Mouse (Mus musculus) large intestine, adult 2 months (tissue): ENCODE results near the gene F11r. TPM values are rescaled to one million over a fixed set of nuclear protein-coding genes. Genes with fewer than 3 reads are reported as not detected.
A peak's percentile ranks its signal among the peaks of the same experiment; 100 is the strongest.

Experiments used
- DNase-seq: peaks from one replicate; pipeline ENCODE4 v3.0.0-alpha.2; 2012; ENCODE audit warnings: low read depth, low spot score
- WGBS: fragments of 180-500 bp; shearing (Covaris S2); methylation state at CpG from one replicate; pipeline ENCODE4 v1.1.7; 2018; 5-methylcytosine and 5-hydroxymethylcytosine counted together
- polyA plus RNA-seq: library from polyadenylated mRNA; depleted of rRNA; stranded (reverse); fragments of >200 nt; gene quantifications from 2 replicates; pipeline ENCODE4 v1.2.3, GENCODE M21; 2012

F11r gene
- polyA plus RNA-seq, 1 experiment: 160 TPM

DNA sequence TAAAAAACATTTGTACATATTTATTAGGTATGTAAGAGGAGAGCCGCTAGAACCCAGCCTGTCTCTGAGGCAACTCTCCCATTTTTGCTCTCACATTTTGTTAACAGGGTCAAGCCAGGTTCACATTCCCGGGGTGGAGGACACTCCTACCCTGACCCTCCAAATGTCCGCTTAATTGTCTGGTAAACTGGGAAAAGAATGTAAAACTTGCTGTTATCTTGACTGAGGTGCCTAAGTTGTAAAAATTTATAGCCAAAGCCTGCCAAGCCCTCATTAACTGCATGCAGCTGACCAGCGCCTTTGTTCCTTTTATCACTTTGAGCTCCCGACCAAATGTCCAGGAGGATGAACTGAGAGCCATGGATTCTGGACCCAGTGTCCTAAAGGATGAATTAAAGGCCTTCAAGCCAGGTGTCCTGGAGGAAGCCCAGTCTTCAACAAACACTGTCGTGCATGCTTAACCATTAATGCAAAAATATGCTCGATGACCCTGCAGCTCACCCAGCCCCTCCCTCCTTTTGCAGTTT is 2.0 kb upstream of the F11r start:
- DNase-seq: no peak
- WGBS: 15% methylated on average over 7 of the region's 7 CpGs

- DNase-seq: no peak
- WGBS: 25% methylated on average over 1 of the region's 1 CpGs
Observed at GRCm38 (mm10) chr1:171435974-171436373, 1.4 kb upstream of the F11r start.

- DNase-seq: no peak
- 5% methylated on average over 18 of the region's 18 CpGs for WGBS
Observed at GRCm38 (mm10) chr1:171438014-171438670, 807 bp downstream of the F11r start.

GRCm38 (mm10) chr1:171439072-171439471 is 1.7 kb downstream of the F11r start:
- 8% methylated on average over 8 of the region's 8 CpGs for WGBS
- DNase-seq: peak; percentile 73

DNA sequence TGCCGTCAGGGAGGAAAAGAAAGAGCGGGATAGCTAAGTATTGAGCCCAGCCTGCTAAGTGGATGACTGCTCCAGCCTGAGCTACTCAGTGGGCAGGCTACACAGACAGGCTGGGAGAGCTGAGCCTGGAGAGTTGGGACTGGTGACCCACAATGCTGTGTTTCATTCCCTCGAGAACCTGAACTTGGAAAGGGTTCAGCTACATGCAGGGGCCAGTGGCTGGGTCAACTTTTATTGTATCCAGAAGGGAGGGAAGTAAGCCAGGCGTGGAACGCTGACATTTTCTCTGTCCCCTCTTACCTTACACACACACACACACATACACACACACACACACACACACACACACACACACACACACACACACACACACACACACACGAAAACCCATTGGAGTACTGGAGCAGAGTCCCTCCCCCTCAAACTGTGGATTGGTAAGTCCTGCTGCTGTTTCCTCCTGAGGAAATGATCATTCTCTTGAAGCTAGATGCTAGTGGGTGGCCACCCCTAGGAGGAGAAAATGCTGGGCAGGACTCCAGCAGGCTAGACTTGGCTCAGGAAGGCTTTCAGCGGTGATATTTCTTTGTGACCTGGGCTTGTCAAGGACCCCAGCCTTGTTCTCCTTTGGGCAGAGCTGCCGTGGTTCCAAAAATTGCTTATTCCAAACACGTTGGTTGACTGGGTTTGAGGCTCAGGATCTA is 2.8 kb downstream of the F11r start:
- no peak for DNase-seq
- 6% methylated on average over 9 of the region's 9 CpGs for WGBS

- peak; percentile 78 for DNase-seq
- WGBS: 19% methylated on average over 7 of the region's 7 CpGs
Observed at GRCm38 (mm10) chr1:171441466-171442412, 4.4 kb downstream of the F11r start.

GRCm38 (mm10) chr1:171442413-171442760 is 5.1 kb downstream of the F11r start:
- no peak for DNase-seq
- WGBS: 22% methylated on average over 8 of the region's 8 CpGs

GRCm38 (mm10) chr1:171445050-171445449 is 7.7 kb downstream of the F11r start:
- no peak for DNase-seq
- 67% methylated on average over 5 of the region's 5 CpGs for WGBS

DNA sequence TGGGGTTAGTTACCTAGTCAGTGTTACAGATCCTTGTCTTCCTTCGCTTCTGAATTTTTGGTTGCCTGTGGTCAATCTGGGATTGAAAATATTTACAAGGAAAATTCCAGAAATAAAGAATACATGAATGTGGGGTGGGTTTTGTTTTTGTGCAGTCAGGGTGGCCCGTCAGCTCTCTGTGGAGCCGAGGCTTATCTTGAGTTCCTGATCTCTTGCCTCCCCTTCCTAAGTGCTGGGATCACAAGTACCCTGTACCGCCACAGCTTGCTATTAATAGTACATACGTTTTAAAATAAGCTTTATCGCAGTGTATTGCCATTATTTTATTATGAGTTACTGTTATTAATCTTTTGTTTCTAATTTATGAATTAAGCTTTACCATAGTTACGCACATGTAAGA is 9.5 kb downstream of the F11r start:
- WGBS: 66% methylated on average over 7 of the region's 7 CpGs

DNA sequence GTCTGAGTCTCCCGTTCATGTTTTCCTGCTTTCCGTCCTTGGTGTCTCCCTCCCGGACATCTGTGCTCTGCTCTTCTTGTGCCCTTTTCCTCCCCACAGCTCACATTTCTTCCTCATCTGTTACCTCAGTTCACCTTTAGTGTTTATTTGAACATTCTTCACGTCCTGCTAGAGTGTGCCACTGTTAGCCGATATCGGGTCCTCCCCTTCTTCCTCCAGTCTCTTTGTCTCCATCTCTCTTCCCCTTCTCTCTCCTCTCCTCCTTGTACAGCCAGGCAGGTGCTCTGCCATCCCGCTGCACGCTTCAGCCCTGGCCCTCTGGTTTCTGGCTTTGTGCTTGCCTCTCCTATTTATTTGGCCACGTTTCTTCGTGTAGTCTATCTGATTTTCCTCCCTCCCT is 10.4 kb downstream of the F11r start:
- 20% methylated on average over 10 of the region's 10 CpGs for WGBS

More for the DNA sequence above, 9.5 kb downstream of the F11r start:
- DNase-seq: no peak

GRCm38 (mm10) chr1:171450062-171450461 is 12.7 kb downstream of the F11r start:
- 57% methylated on average over 11 of the region's 11 CpGs for WGBS
- no peak for DNase-seq

More for the DNA sequence above, 10.4 kb downstream of the F11r start:
- DNase-seq: no peak

GRCm38 (mm10) chr1:171451001-171451400 is 13.7 kb downstream of the F11r start:
- WGBS: 63% methylated on average over 10 of the region's 10 CpGs

DNA sequence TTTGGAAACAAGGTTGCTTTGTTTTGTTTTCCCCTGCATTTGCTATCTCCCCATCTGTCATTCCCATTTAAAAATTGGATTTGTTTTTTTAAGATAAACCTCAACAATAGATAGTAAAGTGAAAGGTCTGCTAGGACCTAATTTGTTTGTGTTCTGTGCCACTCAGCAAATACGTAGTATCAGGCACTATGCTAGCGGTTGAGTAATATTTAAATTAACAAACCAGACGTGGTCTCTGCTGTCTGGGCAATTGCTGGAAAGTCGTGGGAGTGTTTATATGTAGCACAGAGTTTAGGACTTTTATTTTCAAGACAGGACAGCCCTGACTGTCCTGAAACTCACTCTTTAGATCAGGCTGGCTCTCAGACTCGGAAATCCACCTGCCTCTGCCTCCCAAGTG is 15.2 kb downstream of the F11r start:
- 58% methylated on average over 5 of the region's 5 CpGs for WGBS
- DNase-seq: no peak

More at GRCm38 (mm10) chr1:171451001-171451400, 13.7 kb downstream of the F11r start:
- no peak for DNase-seq

GRCm38 (mm10) chr1:171452923-171453322 is 15.6 kb downstream of the F11r start:
- no peak for DNase-seq
- 47% methylated on average over 5 of the region's 5 CpGs for WGBS

GRCm38 (mm10) chr1:171454926-171455325 is 17.6 kb downstream of the F11r start:
- no peak for DNase-seq
- WGBS: 67% methylated on average over 6 of the region's 6 CpGs

DNA sequence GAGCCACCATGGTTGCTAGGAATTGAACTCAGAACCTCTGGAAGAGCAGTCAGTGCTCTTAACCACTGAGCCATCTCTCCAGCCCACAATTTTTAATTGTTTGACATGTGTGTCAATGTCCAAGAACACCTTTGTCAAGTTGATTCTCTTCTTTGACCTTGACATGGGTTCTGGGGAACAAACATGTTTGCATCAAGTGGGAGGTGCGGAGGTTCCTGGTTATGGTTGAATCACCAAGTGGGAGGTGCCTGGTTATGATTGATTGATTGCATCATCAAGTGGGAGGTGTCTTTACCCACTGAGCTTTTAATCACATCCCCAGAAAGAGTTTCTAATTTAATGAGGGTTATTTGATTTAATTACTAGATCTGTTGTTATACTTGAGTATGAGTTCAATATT is 20.2 kb downstream of the F11r start:
- WGBS: 78% methylated on average over 1 of the region's 1 CpGs
- no peak for DNase-seq

GRCm38 (mm10) chr1:171459791-171460190 is 22.5 kb downstream of the F11r start:
- WGBS: 38% methylated on average over 5 of the region's 5 CpGs
- no peak for DNase-seq

DNA sequence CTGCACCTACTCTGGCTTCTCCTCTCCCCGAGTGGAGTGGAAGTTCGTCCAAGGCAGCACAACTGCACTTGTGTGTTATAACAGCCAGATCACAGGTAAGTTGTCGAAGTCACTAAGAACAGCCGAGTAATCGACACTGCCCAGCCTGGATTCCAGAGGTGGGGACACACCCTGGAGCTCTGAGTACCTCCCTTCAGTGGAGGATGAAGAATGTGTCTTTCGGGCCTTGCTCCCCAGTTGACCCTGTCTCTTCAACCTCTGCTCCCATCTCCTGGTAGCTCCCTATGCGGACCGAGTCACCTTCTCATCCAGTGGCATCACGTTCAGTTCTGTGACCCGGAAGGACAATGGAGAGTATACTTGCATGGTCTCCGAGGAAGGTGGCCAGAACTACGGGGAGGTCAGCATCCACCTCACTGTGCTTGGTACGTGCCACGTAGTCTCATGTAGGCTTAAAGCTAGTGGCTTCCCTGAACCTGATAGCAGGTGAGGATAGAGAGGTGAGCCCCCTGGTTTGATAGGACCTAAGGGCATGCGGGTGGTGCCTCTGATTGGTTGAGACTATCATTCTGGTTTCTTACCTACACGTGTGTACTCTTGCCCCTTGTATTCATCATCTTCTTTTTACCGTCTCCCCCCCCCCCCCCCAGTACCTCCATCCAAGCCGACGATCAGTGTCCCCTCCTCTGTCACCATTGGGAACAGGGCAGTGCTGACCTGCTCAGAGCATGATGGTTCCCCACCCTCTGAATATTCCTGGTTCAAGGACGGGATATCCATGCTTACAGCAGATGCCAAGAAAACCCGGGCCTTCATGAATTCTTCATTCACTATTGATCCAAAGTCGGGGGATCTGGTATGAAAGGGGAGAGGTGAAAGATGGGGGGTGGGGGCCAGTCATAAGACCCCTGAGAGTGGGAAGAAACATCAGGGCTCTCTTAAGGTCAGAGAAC is 23.5 kb downstream of the F11r start:
- DNase-seq: no peak
- WGBS: 87% methylated on average over 22 of the region's 22 CpGs

DNA sequence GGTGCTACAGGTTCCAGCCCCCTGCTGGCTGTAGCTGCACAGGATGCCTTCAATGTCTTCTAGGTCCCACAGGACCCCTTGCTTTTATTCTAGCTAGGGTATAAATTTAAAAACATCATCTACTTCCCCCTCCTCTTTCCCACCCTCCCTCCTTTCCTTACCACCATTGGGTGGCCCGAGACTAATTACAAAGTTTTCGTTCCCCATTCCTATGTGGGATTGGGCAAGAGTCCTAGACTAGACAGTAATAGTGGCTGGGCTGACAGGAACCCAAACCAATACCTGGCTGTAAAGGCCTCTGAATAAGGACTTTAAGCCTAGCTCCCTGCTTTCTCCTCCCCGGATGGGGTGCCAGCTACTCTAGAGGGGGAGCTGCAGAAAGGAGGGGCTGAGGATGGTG is 25.8 kb downstream of the F11r start:
- no peak for DNase-seq
- WGBS: 75% methylated on average over 3 of the region's 3 CpGs
